Mouse (Mus musculus): ENCODE results near the gene Prkar2b.

The Prkar2b gene

DNA sequence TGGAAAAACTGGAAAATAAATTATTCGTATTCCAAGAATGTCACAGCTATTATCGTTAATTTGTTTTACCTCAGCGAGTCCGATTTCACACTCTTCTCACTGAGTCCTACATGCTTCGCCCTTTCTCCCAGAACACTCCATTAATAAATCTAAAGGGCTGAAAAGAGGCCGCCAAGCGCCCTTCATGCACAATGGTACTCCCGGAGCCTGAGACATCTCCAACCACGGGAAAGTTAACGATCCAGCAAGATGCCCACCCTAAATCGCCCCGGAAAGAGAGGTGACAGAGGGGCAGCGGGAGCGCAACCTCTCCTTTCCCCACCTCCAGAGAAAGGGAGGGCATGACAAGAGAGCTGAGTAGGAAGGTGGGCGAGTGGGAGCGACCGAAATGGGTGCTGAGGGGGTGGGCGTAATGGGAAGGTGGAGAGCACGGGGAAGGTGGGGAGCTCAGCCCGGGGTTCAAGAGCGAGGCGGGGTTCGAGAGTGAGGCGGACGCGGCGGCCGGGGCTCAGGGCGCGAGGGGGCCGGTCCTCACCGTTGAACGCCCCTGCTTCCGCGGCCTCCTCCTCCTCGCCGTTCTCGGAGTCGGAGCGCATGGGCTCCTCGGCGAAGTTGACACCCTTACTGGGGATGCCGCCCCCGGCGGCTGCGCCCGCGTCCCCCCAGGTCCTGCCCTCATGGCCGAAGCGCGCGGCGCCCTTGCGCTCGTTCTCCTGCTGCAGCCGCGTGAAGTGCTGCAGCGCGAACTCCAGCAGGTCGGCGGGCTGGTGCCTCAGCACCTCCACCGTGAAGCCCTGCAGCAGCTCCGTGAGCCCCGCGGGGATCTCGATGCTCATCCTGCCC is 628 bp downstream of the Prkar2b start:
- DNase-seq (ENCODE audit: extremely low read depth, insufficient read length, low spot score): peak; percentile 83

DNA sequence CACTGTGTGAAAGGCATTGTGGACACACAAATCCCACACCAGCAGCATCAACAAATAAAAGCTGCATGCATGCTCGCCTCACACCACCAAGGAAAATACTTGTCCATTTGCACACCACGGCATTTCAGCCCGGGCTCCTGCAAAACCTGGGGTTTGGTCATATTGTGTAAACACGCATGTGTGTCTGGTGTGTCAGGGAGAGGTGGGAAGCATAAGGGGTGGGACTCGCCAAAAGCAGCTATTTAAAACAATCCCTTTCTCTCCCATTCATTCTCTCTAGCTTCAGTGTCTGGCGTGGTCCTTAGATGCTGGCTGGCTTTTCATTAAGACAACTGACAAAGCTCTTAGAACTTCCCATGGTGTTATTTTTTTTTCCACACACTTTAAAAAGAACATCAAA is 1.4 kb downstream of the Prkar2b start:
- DNase-seq (ENCODE audit: extremely low read depth, insufficient read length, low spot score): peak; percentile 32

GRCm38 (mm10) chr12:32059135-32059534 is 2.0 kb downstream of the Prkar2b start:
- DNase-seq (ENCODE audit: extremely low read depth, insufficient read length, low spot score): no peak

- DNase-seq (ENCODE audit: extremely low read depth, insufficient read length, low spot score): peak; percentile 55
Measured at GRCm38 (mm10) chr12:32057461-32058199, 3.5 kb downstream of the Prkar2b start.

DNA sequence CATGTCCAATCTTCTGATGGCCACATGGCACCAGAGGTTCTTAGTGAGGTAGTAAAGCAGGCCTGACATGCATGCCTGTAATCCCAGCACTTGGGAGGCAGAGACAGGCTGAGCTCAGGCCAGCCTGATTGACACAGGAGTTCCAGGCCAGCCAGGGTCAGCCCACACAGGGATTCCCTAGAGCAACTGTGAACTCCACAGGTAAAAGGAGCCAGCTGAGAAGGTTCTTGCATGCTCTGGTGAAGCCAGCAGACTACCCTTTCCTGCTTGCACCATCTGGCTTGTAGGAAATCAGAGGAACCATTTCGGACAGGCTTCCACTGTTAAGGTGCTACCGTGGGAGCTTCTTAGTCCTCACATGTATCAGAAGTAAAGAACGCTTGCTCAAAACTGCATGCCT is 5.3 kb downstream of the Prkar2b start:
- DNase-seq (ENCODE audit: extremely low read depth, insufficient read length, low spot score): no peak

DNA sequence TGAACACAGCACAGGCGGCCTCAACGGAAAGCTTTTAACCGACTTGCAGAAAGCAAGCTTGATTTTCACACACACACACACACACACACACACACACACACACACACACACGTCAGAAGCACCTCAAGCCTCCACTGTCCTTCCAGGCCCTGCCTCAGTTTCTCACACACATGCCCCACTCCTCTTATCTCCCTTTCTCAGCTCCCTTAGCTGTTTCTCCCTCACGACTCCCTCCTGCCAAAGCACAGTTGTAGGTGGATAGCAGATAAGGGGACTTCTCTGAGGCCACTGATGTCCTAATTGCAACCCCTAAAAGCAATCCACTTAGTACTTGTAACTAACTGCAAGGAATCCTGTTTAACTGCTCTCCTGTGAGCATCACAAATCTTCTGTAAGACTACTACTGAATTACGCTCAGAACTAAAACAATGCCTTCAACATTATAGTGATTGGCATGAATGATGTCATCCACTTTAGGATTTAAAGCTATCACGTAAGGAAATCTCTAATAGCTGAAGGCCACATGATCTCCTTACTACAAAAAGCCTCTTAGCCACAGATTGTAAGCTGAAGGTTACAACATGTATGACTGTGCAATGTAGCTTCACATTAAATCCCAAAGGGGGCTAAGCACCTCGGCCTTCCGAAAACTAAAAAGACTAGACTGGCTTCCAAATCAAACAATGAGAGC is 6.5 kb downstream of the Prkar2b start:
- DNase-seq (ENCODE audit: extremely low read depth, insufficient read length, low spot score): no peak

GRCm38 (mm10) chr12:32053637-32054366 is 7.3 kb downstream of the Prkar2b start:
- DNase-seq (ENCODE audit: extremely low read depth, insufficient read length, low spot score): no peak

DNA sequence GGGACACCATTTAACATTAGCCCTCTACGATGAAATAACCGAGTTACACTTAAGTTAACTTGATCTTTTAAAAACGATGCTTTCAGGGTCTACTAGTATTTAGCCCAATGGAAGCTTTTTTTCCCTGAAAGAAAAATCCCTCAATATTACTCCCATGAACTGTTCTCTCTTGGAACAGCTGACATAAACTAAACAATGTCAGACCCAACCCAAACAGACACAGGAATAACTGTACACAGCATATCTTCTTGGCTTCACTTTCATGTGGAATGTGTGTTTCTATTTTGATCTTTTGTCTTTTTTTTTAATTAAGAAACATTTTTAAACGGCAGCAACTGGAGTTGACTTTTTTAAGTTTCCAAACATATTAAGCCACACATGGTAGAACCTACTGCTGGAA is 8.2 kb downstream of the Prkar2b start:
- DNase-seq (ENCODE audit: extremely low read depth, insufficient read length, low spot score): no peak

- no peak for DNase-seq (ENCODE audit: extremely low read depth, insufficient read length, low spot score)
Measured at GRCm38 (mm10) chr12:32050165-32050564, 10.9 kb downstream of the Prkar2b start.

GRCm38 (mm10) chr12:32045566-32046330 is 15.3 kb downstream of the Prkar2b start:
- DNase-seq (ENCODE audit: extremely low read depth, insufficient read length, low spot score): no peak

DNA sequence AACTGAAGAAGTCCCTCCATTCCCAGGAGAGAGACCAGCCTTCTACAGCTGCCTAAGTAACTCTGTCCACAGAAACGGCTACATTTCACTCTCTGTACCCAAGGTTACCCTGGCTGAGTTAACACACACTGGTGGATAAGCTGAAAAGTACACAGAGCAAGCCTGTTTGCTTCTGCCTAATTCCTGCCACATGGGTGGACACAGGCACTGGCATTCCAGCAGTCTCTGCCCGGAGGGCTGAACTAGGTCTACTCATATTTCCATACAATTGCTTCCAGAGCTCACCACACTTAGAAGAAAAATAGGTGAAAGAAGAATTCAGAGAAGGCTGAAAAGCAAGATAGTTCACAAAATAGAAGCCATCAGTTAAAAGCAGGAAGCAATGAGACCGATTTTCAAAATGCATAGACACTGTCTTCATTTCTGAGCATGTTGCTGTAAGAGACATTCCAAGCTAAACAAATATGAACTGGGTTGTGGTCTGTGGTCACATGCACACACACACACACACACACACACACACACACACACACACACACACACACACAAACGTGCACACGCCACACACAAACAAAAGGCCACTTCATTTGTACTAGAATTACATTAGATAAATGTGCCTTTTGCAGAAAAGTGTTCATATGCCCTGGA is 16.5 kb downstream of the Prkar2b start:
- DNase-seq (ENCODE audit: extremely low read depth, insufficient read length, low spot score): peak; percentile 45

DNA sequence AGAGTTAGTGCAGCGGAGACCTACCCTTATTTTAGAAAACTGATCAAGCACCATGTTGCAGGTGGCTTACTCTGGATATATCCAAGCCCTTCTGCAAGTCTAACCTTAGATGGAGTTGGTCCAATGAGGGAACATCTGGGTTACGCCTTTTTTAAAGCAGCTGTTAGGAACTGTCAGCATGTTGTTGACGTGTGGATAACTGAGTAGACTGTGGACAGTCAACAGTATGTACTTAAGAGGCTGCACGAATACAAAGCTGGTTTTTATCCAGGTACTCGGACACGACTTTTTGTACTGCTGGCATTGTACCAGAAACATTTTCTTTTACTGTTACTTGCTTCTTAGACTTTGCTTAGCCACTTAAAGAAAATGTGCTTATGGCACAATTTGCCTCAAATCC is 27.6 kb downstream of the Prkar2b start:
- no peak for DNase-seq (ENCODE audit: extremely low read depth, insufficient read length, low spot score)

DNA sequence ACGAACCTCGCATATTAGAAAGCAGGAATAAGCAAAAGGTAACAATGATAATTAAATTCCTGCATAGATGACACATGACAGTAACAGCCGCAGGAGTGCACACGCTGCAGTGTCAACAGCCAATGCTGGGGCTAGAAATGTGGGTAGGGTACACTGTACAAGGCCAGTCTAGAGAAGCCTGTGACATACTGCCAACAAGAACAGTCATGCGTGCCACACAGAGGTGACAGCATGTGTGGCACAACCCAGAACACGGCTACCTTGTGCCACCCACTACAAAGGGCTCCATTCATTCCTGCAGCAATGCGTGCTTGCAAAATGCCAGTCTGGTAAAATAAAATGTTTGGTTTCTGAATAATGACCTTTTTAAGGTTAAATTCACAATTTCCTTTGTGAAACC is 28.2 kb downstream of the Prkar2b start:
- DNase-seq (ENCODE audit: extremely low read depth, insufficient read length, low spot score): no peak

- peak; percentile 4 for DNase-seq (ENCODE audit: extremely low read depth, insufficient read length, low spot score)
Measured at GRCm38 (mm10) chr12:32018376-32018750, 42.7 kb downstream of the Prkar2b start.

- DNase-seq (ENCODE audit: extremely low read depth, insufficient read length, low spot score): peak; percentile 53
Measured at GRCm38 (mm10) chr12:32017636-32018375, 43.3 kb downstream of the Prkar2b start.

DNA sequence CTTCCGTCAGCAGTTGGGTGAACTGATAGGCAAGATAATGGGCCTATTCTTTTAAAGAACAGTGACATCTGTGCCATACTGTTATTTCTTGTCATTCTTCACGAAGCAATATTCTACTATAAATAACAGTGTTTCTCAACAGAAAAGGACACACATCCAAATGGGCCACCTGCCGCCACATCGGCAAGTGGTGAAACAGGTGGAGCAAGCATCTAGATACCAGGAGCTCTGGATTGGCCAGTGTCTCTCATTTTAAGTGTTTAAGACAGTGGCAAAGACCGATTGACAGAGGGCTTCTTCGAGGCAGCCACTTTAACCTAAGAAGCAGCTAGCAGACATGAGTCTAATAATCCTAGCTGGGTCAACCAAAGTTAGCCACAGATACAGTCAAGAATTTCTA is 44.6 kb downstream of the Prkar2b start:
- no peak for DNase-seq (ENCODE audit: extremely low read depth, insufficient read length, low spot score)

GRCm38 (mm10) chr12:32015268-32015769 is 45.8 kb downstream of the Prkar2b start:
- DNase-seq (ENCODE audit: extremely low read depth, insufficient read length, low spot score): peak; percentile 61

- no peak for DNase-seq (ENCODE audit: extremely low read depth, insufficient read length, low spot score)
Measured at GRCm38 (mm10) chr12:32014811-32015210, 46.3 kb downstream of the Prkar2b start.

GRCm38 (mm10) chr12:32012169-32012568 is 48.9 kb downstream of the Prkar2b start:
- DNase-seq (ENCODE audit: extremely low read depth, insufficient read length, low spot score): no peak

All from 3134 (cell line).